8 mouse cellular contexts compared by ENCODE assay signal in genomic region chr19:43986069-43986794, GRCm38 (mm10). TPM values are rescaled to one million over a fixed set of nuclear protein-coding genes. Genes with fewer than 3 reads are reported as not detected.
DNase-seq lines count a peak whose midpoint lies in the region; ATAC-seq and TF ChIP-seq lines count a peak whose summit lies in the region.

TSS of gene Cpn1 (minus strand) at chr19:43986556.

- no peaks in the 10 kb centered on the region for H3K9me3 ChIP-seq in E14TG2a.4 (ENCODE audit: low read length)
- no peaks in the 10 kb centered on the region for H3K9me3 ChIP-seq in embryonic facial prominence, embryonic 11.5 days (replicated peaks; ENCODE audit: control insufficient read depth, low read length)
- no peaks in the 10 kb centered on the region for H3K9me3 ChIP-seq in lung, postnatal 0 days (ENCODE audit: low read length)

- DNase-seq in embryonic facial prominence, embryonic 11.5 days (ENCODE audit: low spot score): peak; percentile 18
- peak; percentile 72 to 76 for DNase-seq in kidney, adult 8-10 months
- DNase-seq in lung, postnatal 0 days (ENCODE audit: low spot score): peak; percentile 54
- DNase-seq in MN1 (ENCODE audit: low spot score): no peak
- no peak for DNase-seq in left cerebral cortex, adult 18-20 months (ENCODE audit: low spot score in 2 of 2)
- no peak for DNase-seq in gastrocnemius, adult 2 months

- H3K9ac ChIP-seq in embryonic facial prominence, embryonic 11.5 days (replicated peaks; ENCODE audit: low read length): no peak within 1 kb of the TSS
- no peak within 1 kb of the TSS for H3K9ac ChIP-seq in lung, postnatal 0 days (replicated peaks; ENCODE audit: low read depth)

- no peak for ATAC-seq in embryonic facial prominence, embryonic 11.5 days (replicated peaks; ENCODE audit: insufficient number of reproducible peaks, low FRiP score, low TSS enrichment, low read depth)
- ATAC-seq in lung, postnatal 0 days: peak; percentile 75
- no peak for ATAC-seq in megakaryocyte-erythroid progenitor cell, adult 5-6 weeks (replicated peaks; ENCODE audit: low FRiP score, low TSS enrichment, poor library complexity, severe bottlenecking)

- WGBS in embryonic facial prominence, embryonic 11.5 days: 20% methylated on average over 30 of the region's 30 CpGs
- WGBS in lung, postnatal 0 days: 24% methylated on average over 30 of the region's 30 CpGs

- H3K4me1 ChIP-seq in E14TG2a.4 (replicated peaks; ENCODE audit: low read depth, low read length): peaks cover 37% of the 10 kb centered on the region
- H3K4me1 ChIP-seq in embryonic facial prominence, embryonic 11.5 days (ENCODE audit: control insufficient read depth, insufficient read depth, low read length): no peaks in the 10 kb centered on the region
- no peaks in the 10 kb centered on the region for H3K4me1 ChIP-seq in lung, postnatal 0 days (ENCODE audit: insufficient read depth, low read depth, low read length)

- no peak for TF ChIP-seq EP300 in lung, postnatal 0 days (IDR thresholded peaks at IDR 0.05)

- TF ChIP-seq CTCF in E14TG2a.4 (conservative IDR thresholded peaks at IDR 0.05; ENCODE audit: low read length): no peak
- peak; percentile 53 for TF ChIP-seq CTCF in lung, postnatal 0 days (IDR thresholded peaks at IDR 0.05)
- TF ChIP-seq CTCF in gastrocnemius, adult 2 months (IDR thresholded peaks at IDR 0.05): no peak

- H3K27ac ChIP-seq in embryonic facial prominence, embryonic 11.5 days (replicated peaks; ENCODE audit: low read depth, low read length): no peak within 1 kb of the TSS
- no peak within 1 kb of the TSS for H3K27ac ChIP-seq in lung, postnatal 0 days (ENCODE audit: low read length)
- no peak within 1 kb of the TSS for H3K27ac ChIP-seq in gastrocnemius, adult 2 months

- peak within 1 kb of the TSS; percentile 21 for H3K4me2 ChIP-seq in embryonic facial prominence, embryonic 11.5 days (ENCODE audit: low read depth, low read length)
- H3K4me2 ChIP-seq in lung, postnatal 0 days (replicated peaks; ENCODE audit: low read depth, low read length): peak within 1 kb of the TSS; percentile 40

- H3K36me3 ChIP-seq in E14TG2a.4 (ENCODE audit: insufficient read depth, low read length): no peaks in the 10 kb centered on the region
- H3K36me3 ChIP-seq in embryonic facial prominence, embryonic 11.5 days (replicated peaks; ENCODE audit: control insufficient read depth, insufficient read depth, low read depth, low read length): no peaks in the 10 kb centered on the region
- H3K36me3 ChIP-seq in lung, postnatal 0 days (ENCODE audit: insufficient read depth, low read length): no peaks in the 10 kb centered on the region

- intact Hi-C loops in gastrocnemius, adult 2 months (cut with DNase I): no loop called here

- H3K4me3 ChIP-seq in E14TG2a.4 (replicated peaks; ENCODE audit: low read length): peak within 1 kb of the TSS; percentile 69
- no peak within 1 kb of the TSS for H3K4me3 ChIP-seq in embryonic facial prominence, embryonic 11.5 days (ENCODE audit: low read depth, low read length)
- H3K4me3 ChIP-seq in lung, postnatal 0 days (ENCODE audit: low read depth, low read length): no peak within 1 kb of the TSS; the same call in 1 of the 2 replicates
- no peak within 1 kb of the TSS for H3K4me3 ChIP-seq in gastrocnemius, adult 2 months

- peaks cover 40% of the 10 kb centered on the region for H3K27me3 ChIP-seq in E14TG2a.4 (ENCODE audit: insufficient read depth, low read length)
- no peaks in the 10 kb centered on the region; the same call in 1 of the 2 replicates for H3K27me3 ChIP-seq in embryonic facial prominence, embryonic 11.5 days (ENCODE audit: control insufficient read depth, insufficient read depth, low read length)
- H3K27me3 ChIP-seq in lung, postnatal 0 days (replicated peaks; ENCODE audit: insufficient read depth, low read length): no peaks in the 10 kb centered on the region

RNA-seq across cellular contexts. Expression of gene Cpn1, which starts in this region (rescaled TPM):
- polyA plus RNA-seq in embryonic facial prominence, embryonic 11.5 days (2014; fragmentation: Nextera tagmentation; extraction: Ambion mirVana): not detected in 2 replicates
- 5.0 and 5.1 TPM in 2 replicates for polyA plus RNA-seq in lung, postnatal 0 days (2015; fragmentation: Nextera tagmentation; extraction: Ambion mirVana)
- under 1 TPM; 0.19 to 0.40 TPM for total RNA-seq in left cerebral cortex, adult 18-20 months (2021)
- not detected in 2 replicates for total RNA-seq in megakaryocyte-erythroid progenitor cell, adult 5-6 weeks (2014; fragmentation: Nextera tagmentation)
- total RNA-seq in megakaryocyte-erythroid progenitor cell, adult 5-6 weeks (2017): not detected in 2 replicates
- total RNA-seq in gastrocnemius, adult 2 months (2021): not detected

Comparison
In these comparisons a context has a peak if more than half of its experiments do, and no peak if none do; other contexts are left out.
1. Peak in DNase-seq and H3K4me2 ChIP-seq in embryonic facial prominence, embryonic 11.5 days; RNA of the gene not detected or under 1 TPM.
2. DNase-seq: peak in kidney, adult 8-10 months (2 of 2) and lung, postnatal 0 days (single experiment); none in MN1 (single experiment), left cerebral cortex, adult 18-20 months (0 of 2) and gastrocnemius, adult 2 months (single experiment).